Mouse (Mus musculus) megakaryocyte-erythroid progenitor cell, adult 5-6 weeks (primary cell): ENCODE results near the gene Fthl17a. TPM values are rescaled to one million over a fixed set of nuclear protein-coding genes. Genes with fewer than 3 reads are reported as not detected.

Experiments
- ATAC-seq: replicated peaks from 2 replicates; pipeline ENCODE4 v1.8.0; 2016; ENCODE audit warnings: mild to moderate bottlenecking, inconsistent platforms; ENCODE audit not compliant: severe bottlenecking, poor library complexity, low FRiP score, low TSS enrichment
- total RNA-seq, 2 experiments: library from RNA; stranded (forward) in 1 of 2; stranded (reverse) in 1 of 2; fragments of 200-1000, 215-1000 nt in 1 of 2; fragments of >200 nt in 1 of 2; fragmentation: Nextera tagmentation in 1 of 2; gene quantifications; 2 replicates each; pipeline ENCODE4 v1.2.3; 2014 to 2017

The Fthl17a gene
- total RNA-seq (2014; fragmentation: Nextera tagmentation) (not detected in 2 replicates), total RNA-seq (2017) (not detected in 2 replicates)

GRCm38 (mm10) chrX:85249379-85249778, at the start of gene Fthl17a:
Gene Fthl17a, plus strand, starts transcription at chrX:85249679.
- ATAC-seq, result no peak

- ATAC-seq, result no peak
These were observed 42.5 kb upstream of the Fthl17a start for GRCm38 (mm10) chrX:85207001-85207400.

- ATAC-seq, result no peak
These were observed 22.6 kb upstream of the Fthl17a start for GRCm38 (mm10) chrX:85226883-85227282.

- no peak for ATAC-seq
These were observed 22.3 kb downstream of the Fthl17a start for GRCm38 (mm10) chrX:85271821-85272220.

- no peak for ATAC-seq
These were observed 22.8 kb downstream of the Fthl17a start for GRCm38 (mm10) chrX:85272296-85272695.

- ATAC-seq, result no peak
These were observed 40.4 kb downstream of the Fthl17a start for GRCm38 (mm10) chrX:85289846-85290245.

GRCm38 (mm10) chrX:85292781-85293180, 43.3 kb downstream of the Fthl17a start:
- ATAC-seq, result no peak

- ATAC-seq, result no peak
These were observed 44.5 kb downstream of the Fthl17a start for GRCm38 (mm10) chrX:85294001-85294400.

- no peak for ATAC-seq
These were observed 55.2 kb downstream of the Fthl17a start for GRCm38 (mm10) chrX:85304674-85305073.

GRCm38 (mm10) chrX:85318576-85318975, 69.1 kb downstream of the Fthl17a start:
- ATAC-seq, result no peak

- no peak for ATAC-seq
These were observed 69.7 kb downstream of the Fthl17a start for GRCm38 (mm10) chrX:85319193-85319592.
